Mouse (Mus musculus) limb, embryonic 11.5 days (tissue): ENCODE results near the gene Mterf1b. TPM values are rescaled to one million over a fixed set of nuclear protein-coding genes. Genes with fewer than 3 reads are reported as not detected.
"Not testable (repeated sequence)": the region's sequence is repeated elsewhere in the genome, so short reads cannot be mapped to it uniquely, and the experiment has no call there.

Source experiments
- ATAC-seq: fragments of 200-750 bp; cut with Nextera tagmentation; 2 replicates; pipeline ENCODE4 v1.8.0; 2017; ENCODE audit warnings: low read depth; ENCODE audit not compliant: insufficient number of reproducible peaks, low FRiP score, low TSS enrichment
- DNase-seq: peaks from one replicate; pipeline ENCODE4 v3.0.0-alpha.2; 2015; ENCODE audit warnings: low spot score
- H3K27ac ChIP-seq: fragments of 300-500 bp; sonication (generic); replicated peaks from 2 replicates; pipeline ENCODE4 v1.5.1; 2014; ENCODE audit warnings: low read depth, mild to moderate bottlenecking, low read length
- H3K27me3 ChIP-seq: fragments of 300-500 bp; sonication (generic); 2 replicates; pipeline ENCODE4 v1.6.1; 2014; ENCODE audit warnings: mild to moderate bottlenecking, low read length, mixed read lengths; ENCODE audit not compliant: control insufficient read depth, insufficient read depth
- H3K36me3 ChIP-seq: fragments of 300-500 bp; sonication (generic); 2 replicates; pipeline ENCODE4 v1.6.1; 2014; ENCODE audit warnings: mild to moderate bottlenecking, low read length, moderate library complexity, mixed read lengths; ENCODE audit not compliant: control insufficient read depth, insufficient read depth
- H3K4me1 ChIP-seq: fragments of 300-500 bp; sonication (generic); 2 replicates; pipeline ENCODE4 v1.6.1; 2014; ENCODE audit warnings: low read length, mixed read lengths; ENCODE audit not compliant: control insufficient read depth, insufficient read depth
- H3K4me2 ChIP-seq: fragments of 300-500 bp; sonication (generic); 2 replicates; pipeline ENCODE4 v1.6.1; 2014; ENCODE audit warnings: low read depth, mild to moderate bottlenecking, moderate library complexity; ENCODE audit not compliant: severe bottlenecking
- H3K4me3 ChIP-seq: fragments of 300-500 bp; sonication (generic); 2 replicates; pipeline ENCODE4 v1.5.1; 2014; ENCODE audit warnings: low read depth, low read length
- H3K9ac ChIP-seq: fragments of 300-500 bp; sonication (generic); 2 replicates; pipeline ENCODE4 v1.6.1; 2014; ENCODE audit warnings: mild to moderate bottlenecking, low read length
- H3K9me3 ChIP-seq: fragments of 300-500 bp; sonication (generic); 2 replicates; pipeline ENCODE4 v1.6.1; 2016; ENCODE audit warnings: low read length; ENCODE audit not compliant: control insufficient read depth
- WGBS: fragments of 180-500 bp; shearing (Covaris S2); extraction: QIAGEN DNeasy Blood & Tissue Kit; methylation state at CpG from one replicate; pipeline ENCODE4 v1.1.7; 2014; 5-methylcytosine and 5-hydroxymethylcytosine counted together
- polyA plus RNA-seq: library from polyadenylated mRNA; unstranded; fragments of >200 nt; fragmentation: Nextera tagmentation; extraction: Ambion mirVana; gene quantifications from 2 replicates; pipeline ENCODE4 v1.2.1, GENCODE M21; 2014

Mterf1b gene
- polyA plus RNA-seq, result 3.5 and 4.2 TPM in 2 replicates

DNA sequence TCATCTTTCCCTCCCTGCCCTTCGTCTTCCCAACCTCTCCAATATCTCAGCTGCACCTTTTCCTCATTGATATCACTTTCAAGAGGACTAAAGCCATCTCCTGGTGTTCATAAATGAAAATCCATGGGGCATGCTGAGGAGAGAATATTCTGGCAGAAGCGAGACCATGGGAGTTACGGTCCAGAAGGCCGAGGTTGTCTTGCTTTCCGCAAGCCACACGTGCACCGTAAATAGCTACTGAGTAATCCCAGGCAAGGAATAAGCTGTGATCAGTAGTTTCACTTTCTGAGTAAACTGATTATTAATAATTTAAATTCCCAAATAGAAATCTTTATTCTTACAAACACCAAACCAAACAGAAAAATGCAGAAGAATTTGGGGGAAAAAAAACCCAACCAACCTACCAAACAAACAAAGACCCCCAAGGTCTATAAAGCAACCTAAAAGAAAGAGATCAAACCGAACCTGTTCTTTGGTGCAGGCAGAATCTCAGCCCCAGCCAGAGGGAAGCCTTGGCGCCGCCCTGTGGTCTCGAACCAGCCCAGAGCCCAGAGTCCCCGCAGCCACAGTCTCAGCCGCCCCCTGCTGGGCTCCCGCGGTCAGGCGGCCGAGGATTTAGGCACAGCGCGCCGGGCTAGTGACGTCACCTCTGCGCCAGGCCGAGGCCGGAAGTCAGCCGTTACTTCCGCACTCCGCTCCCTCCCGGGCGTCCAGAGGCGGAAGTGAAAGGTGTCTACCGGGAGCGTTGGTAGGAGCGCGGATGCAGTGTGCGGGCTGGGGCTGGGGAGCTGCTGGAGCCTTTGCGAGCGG, at the start of gene Mterf1b:
Gene Mterf1b (plus strand): TSS at position 697 of the 810 bp plus-strand sequence.
- not testable (repeated sequence) for H3K9me3 ChIP-seq, H3K36me3 ChIP-seq, H3K9ac ChIP-seq, H3K27ac ChIP-seq, H3K27me3 ChIP-seq, H3K4me1 ChIP-seq, DNase-seq
- H3K4me2 ChIP-seq, result peak within 1 kb of the TSS; percentile 36
- ATAC-seq, result peak; percentile 94
- H3K4me3 ChIP-seq, result peak within 1 kb of the TSS; percentile 32
- WGBS, result 64% methylated on average over 11 of the region's 37 CpGs

DNA sequence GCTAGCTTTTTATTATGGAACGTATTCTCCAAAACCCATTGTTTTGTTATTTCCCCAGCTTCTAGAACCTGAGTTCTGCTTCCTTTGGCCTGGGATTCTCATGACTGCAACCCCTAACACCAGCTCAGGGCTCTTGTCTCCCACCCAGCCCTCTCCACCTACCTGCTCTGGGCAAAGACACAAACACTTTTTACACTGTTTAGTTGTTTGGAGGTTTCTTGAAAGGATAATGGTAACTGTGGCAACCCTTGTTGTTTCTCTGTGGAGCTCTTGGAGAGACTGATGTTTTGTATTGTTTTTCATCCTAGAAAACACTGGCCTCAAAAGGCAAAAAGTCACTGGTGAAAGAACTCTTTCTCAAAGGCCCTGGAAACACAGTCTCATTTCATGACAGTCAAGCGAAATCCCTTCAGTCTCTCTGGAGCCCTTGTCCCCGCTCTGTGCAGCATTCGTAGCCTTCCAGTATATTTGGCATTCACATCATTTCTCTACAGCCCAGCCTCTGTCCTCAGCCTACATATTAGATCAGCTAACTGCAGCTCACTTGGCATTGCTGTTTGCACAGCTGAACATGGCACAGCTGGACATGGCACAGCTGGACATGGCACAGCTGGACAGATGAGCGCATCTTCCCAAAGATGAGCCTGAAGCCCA, 32.6 kb upstream of the Mterf1b start:
- not testable (repeated sequence) for H3K4me2 ChIP-seq, H3K9me3 ChIP-seq, H3K27ac ChIP-seq, H3K4me3 ChIP-seq, DNase-seq, H3K4me1 ChIP-seq, H3K27me3 ChIP-seq, H3K9ac ChIP-seq, ATAC-seq, H3K36me3 ChIP-seq
- WGBS, result 88% methylated on average over 4 of the region's 5 CpGs

DNA sequence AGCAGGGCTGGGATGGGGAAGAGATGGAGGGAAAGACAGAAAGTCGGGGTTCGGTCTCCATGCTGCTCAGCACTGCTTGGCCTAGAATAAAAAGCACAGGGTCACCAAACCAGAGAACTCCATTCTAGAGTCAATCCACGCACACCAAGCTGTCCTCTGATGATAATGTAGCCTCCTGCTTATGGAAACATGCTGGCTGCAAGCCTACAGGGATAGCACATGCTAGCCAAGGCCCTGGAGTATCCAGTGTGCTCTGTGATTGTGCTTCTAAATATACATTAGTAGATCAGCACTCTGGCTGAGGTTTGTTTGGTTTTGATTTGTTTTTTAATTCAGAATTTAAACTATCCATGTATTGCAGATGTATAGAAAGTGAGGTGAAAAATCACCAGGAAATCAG, 30.6 kb upstream of the Mterf1b start:
- ATAC-seq (no peak), DNase-seq (no peak)
- H3K9ac ChIP-seq, result no peak overlapping the region
- H3K27me3 ChIP-seq, result no peaks in the 10 kb centered on the region
- 87% methylated on average over 3 of the region's 3 CpGs for WGBS
- no peaks in the 10 kb centered on the region for H3K4me1 ChIP-seq
- no peak overlapping the region for H3K27ac ChIP-seq
- H3K4me3 ChIP-seq, result no peak overlapping the region
- H3K4me2 ChIP-seq, result no peak overlapping the region
- H3K36me3 ChIP-seq, result no peaks in the 10 kb centered on the region
- no peaks in the 10 kb centered on the region for H3K9me3 ChIP-seq

DNA sequence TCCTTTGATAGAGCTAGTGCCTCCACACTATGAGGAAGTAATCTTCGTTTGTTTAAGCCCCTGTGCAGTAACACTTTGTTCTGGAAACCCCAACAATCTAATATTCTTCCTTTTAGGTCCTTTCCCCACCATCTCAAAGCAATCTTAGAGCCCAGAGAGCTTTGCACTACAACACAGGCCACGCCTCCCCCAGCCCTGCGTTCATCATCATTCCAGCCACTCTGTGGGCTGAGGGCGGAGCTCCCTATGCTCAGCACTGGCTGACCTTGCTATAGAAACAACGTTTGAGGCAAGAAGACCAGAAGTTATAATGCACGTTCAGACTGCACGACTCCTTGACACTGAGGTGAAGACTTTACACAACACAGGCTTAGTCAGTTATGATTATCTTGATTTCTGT, 29.7 kb upstream of the Mterf1b start:
- no peaks in the 10 kb centered on the region for H3K27me3 ChIP-seq
- 69% methylated on average over 7 of the region's 7 CpGs for WGBS
- H3K9ac ChIP-seq, result no peak overlapping the region
- no peaks in the 10 kb centered on the region for H3K9me3 ChIP-seq
- no peak overlapping the region for H3K27ac ChIP-seq
- H3K36me3 ChIP-seq, result no peaks in the 10 kb centered on the region
- H3K4me1 ChIP-seq, result no peaks in the 10 kb centered on the region
- DNase-seq (no peak), ATAC-seq (no peak)
- H3K4me2 ChIP-seq, result no peak overlapping the region
- no peak overlapping the region for H3K4me3 ChIP-seq

DNA sequence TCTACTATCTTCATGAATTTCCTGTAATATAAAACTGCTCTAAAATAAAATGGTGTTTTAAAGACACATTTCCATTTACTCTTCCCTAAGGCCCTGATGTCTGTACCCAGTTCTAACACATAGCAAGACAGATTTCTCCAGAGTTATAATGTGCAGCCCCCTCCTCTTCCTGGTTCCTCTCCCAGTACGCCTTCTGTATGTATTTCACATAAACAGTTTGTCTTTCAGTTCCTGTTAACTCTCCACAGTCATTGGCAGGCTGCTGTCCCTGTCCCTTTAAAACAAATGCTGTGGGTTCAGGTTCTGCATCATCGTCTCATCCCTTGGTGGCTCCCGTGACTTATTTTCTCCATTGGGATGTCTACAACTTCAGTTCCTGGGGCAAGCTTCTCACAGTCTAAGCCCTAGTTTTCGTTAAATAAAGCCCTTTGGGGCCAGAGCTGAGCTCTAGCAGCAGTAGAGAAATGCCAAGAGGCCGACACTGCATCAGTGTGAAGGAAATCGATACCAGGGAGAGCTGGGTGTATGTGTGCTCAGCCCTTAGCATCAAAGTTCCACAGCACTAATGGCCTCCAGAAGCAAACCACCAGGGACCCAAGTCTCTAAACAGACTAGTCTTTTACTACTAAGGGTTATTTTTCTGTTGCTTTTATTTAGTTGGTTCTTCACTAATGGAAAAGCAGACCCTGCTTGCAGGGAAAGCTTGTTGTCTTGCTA, 24.2 kb upstream of the Mterf1b start:
- H3K9ac ChIP-seq, H3K9me3 ChIP-seq, H3K4me2 ChIP-seq, H3K27ac ChIP-seq, H3K4me1 ChIP-seq, H3K36me3 ChIP-seq, ATAC-seq, H3K4me3 ChIP-seq, H3K27me3 ChIP-seq, DNase-seq: not testable (repeated sequence)
- 76% methylated on average over 6 of the region's 6 CpGs for WGBS

DNA sequence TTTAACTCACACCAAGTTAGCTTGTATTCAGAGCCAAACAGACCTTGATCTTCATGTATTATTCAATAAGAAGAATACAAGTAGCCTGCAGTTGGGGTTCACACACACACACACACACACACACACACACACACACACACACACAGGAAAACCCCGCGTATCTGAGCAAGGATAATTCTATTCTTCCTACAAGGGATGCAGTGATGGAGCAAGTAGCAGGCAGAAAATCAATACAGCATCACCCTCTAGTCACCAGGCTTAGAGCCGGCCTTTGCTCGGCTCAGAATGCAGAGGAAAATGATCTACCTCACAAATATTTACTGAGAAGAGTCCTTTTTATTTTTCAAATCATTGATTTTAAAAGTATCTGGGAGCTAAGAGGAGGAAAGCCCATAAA, 23.6 kb upstream of the Mterf1b start:
- not testable (repeated sequence) for ATAC-seq

DNA sequence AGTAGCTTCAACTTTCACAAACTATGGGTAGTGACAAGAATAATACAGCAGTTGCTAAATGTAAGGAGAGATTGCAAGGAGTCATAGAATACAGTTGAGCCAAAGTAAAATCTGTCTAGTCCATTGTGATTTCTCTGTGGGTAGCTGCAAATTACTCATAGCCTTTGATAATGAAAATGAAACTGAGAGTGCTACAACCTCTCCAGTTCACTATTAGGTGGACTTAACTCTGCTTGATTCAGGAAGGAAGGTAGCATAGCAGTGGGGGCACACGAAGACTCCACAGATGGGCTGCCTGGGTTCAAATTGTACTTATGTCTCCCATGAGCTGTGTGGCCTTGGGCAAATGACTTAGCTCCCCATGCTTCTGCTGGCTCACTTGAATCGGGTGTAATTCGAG, 15.7 kb upstream of the Mterf1b start:
- H3K27ac ChIP-seq, H3K9ac ChIP-seq, H3K27me3 ChIP-seq, H3K36me3 ChIP-seq, ATAC-seq, H3K9me3 ChIP-seq, DNase-seq, H3K4me3 ChIP-seq, H3K4me2 ChIP-seq, H3K4me1 ChIP-seq: not testable (repeated sequence)
- WGBS, result 88% methylated on average over 3 of the region's 3 CpGs

More for the DNA sequence above, 23.6 kb upstream of the Mterf1b start:
- not testable (repeated sequence) for H3K4me3 ChIP-seq, H3K4me1 ChIP-seq, H3K27ac ChIP-seq, DNase-seq, H3K36me3 ChIP-seq, H3K9ac ChIP-seq, H3K27me3 ChIP-seq, H3K9me3 ChIP-seq, H3K4me2 ChIP-seq
- WGBS, result 86% methylated on average over 4 of the region's 4 CpGs

DNA sequence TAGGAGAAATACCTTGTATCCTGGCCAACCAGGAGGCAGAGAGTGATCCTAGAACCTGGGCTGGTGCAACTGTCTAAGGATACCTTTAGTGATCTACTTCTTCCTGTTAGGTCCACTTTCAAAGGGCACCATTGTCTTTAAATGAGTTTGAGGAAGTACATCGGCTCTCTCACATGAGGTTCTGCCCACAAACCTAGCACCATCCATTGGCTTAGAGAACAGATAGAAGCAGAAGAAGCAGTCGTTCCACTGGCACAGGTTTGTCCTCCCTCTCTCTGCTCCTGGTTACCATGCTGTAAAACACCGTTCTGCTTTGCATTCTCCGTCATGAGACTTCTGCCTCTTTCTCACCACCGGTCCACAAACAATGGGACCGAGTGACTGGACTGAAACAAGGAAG, 12.8 kb upstream of the Mterf1b start:
- H3K9me3 ChIP-seq, result no peaks in the 10 kb centered on the region
- ATAC-seq (no peak), DNase-seq (no peak)
- H3K27me3 ChIP-seq, result no peaks in the 10 kb centered on the region
- no peak overlapping the region for H3K9ac ChIP-seq
- H3K27ac ChIP-seq, result no peak overlapping the region
- WGBS, result 91% methylated on average over 6 of the region's 6 CpGs
- H3K4me3 ChIP-seq, result no peak overlapping the region
- H3K4me2 ChIP-seq, result no peak overlapping the region
- H3K4me1 ChIP-seq, result no peaks in the 10 kb centered on the region
- H3K36me3 ChIP-seq, result no peaks in the 10 kb centered on the region
